1 mouse cellular context compared by ENCODE assay signal in genomic region chr5:3359914-3360313, GRCm38 (mm10).
A peak's percentile ranks its signal among the peaks of the same experiment; 100 is the strongest.
TF ChIP-seq lines count a peak whose summit lies in the region.

No protein-coding gene starts in this region.

TF ChIP-seq in MEL, 35 proteins besides CTCF, POLR2A, EP300 and RAD21:
- TF ChIP-seq CHD1 (IDR thresholded peaks at IDR 0.05; ENCODE audit: low read depth, low read length) (peak; percentile 45; the same call in 1 of the 2 replicates), TAL1 (IDR thresholded peaks at IDR 0.05; ENCODE audit: low read length) (no peak), USF2 (IDR thresholded peaks at IDR 0.05; ENCODE audit: borderline replicate concordance in 1 of 2, insufficient read depth in 1 of 2, low read depth in 1 of 2, low read length in 2 of 2) (no peak), ETS1 (IDR thresholded peaks at IDR 0.05; ENCODE audit: low read depth, low read length) (0 out of 2 replicates have a peak, but pooled peaks have one; percentile 8), NRF1 (IDR thresholded peaks at IDR 0.05; ENCODE audit: insufficient read depth, low read depth, low read length, poor library complexity, severe bottlenecking) (no peak), TBP (IDR thresholded peaks at IDR 0.05; ENCODE audit: low read depth, low read length) (0 out of 2 replicates have a peak, but pooled peaks have one; percentile 21), MYB (IDR thresholded peaks at IDR 0.05; ENCODE audit: low read depth, low read length) (no peak), MAZ (IDR thresholded peaks at IDR 0.05; ENCODE audit: low read depth, low read length) (no peak)
